Mouse (Mus musculus): Measurements from ENCODE around the gene Igfbp5. TPM values are rescaled to one million over a fixed set of nuclear protein-coding genes. Genes with fewer than 3 reads are reported as not detected.
A peak's percentile ranks its signal among the peaks of the same experiment; 100 is the strongest.

Igfbp5 gene
- polyA plus RNA-seq, 1 experiment from 2014 or later: 141 TPM

DNA sequence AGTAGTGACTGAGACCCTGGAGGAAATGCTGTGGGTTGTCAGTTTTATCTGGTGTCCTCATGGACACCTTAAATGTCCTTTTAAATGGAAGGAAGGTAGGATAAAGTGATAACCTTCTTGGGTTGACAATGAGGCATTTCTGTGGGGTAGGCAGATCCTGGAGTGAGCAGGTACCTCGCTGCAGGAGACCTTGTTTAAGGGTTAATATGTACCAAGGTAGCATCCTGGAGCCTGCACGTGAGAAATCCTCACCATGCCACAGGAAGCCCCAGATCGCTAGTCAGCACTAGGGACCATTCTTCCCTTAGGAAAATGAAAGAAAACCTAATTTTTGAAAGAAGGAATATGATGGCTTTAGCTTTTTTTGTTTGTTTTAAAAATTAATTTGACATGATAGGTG, 1.0 kb upstream of the Igfbp5 start:
- H3K27ac ChIP-seq: peak overlapping the region; percentile 94; the same call in 1 of the 2 replicates
- peaks cover 63% of the 10 kb centered on the region for H3K4me1 ChIP-seq

DNA sequence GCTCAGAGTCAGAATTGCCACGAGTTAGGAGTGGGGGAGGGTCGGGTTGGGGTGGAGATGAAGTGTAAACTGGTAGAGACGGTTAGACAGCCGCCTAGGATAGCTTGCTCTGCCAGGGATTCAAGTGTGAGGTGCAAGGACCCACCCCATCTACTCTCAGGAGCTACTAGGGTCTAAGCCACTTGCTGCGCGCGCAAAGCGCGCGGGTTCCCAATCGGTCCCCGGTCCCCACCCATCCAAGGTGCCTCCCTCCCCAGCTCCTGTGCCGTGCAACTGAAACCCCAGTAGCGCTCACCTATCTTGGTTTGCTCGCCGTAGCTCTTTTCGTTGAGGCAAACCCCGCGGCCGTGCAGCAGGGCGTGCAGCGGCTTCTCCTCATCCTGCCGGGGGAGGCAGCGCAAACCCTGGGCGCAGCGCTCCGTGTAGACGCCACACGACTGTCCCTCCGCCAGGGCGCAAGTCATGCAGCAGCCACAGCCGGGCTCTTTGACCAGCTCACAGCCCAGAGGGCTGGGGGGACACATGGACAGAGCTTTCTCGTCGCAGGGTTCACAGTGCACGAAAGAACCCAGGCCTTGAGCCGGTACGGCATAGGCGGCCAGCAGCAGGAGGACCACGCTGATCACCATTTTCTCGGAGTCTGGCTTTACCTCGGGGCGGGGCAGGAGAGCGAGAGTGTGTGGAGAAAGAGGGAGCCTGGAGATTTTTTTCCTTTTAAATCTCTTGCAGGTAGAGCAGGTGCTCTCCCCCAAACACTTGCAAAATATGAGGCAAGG, 985 bp downstream of the Igfbp5 start:
- no peaks in the 10 kb centered on the region for H3K36me3 ChIP-seq
- no peaks in the 10 kb centered on the region for H3K9me3 ChIP-seq
- H3K9ac ChIP-seq: peak overlapping the region; percentile 94
- H3K4me3 ChIP-seq: peak overlapping the region; percentile 73
- peaks cover 75% of the 10 kb centered on the region for H3K4me1 ChIP-seq
- no peak for ATAC-seq (ENCODE audit: insufficient number of reproducible peaks, insufficient read depth, low FRiP score, low TSS enrichment, low read depth)
- peak overlapping the region; percentile 94 for H3K27ac ChIP-seq
- H3K4me2 ChIP-seq: peak overlapping the region; percentile 85
- under 1% methylated on average over 43 of the region's 43 CpGs for WGBS
- H3K27me3 ChIP-seq: peaks cover 24% of the 10 kb centered on the region

More for the DNA sequence above, 1.0 kb upstream of the Igfbp5 start:
- Histone ChIP-seq H3K9ac (0 out of 2 replicates have a peak overlapping the region, but pooled peaks have one; percentile 94), H3K9me3 (no peaks in the 10 kb centered on the region), H3K27me3 (peaks cover 24% of the 10 kb centered on the region), H3K4me3 (peak overlapping the region; percentile 73; the same call in 1 of the 2 replicates), H3K36me3 (no peaks in the 10 kb centered on the region), H3K4me2 (peak overlapping the region; percentile 85)
- WGBS: 2% methylated on average over 3 of the region's 3 CpGs
- ATAC-seq (ENCODE audit: insufficient number of reproducible peaks, insufficient read depth, low FRiP score, low TSS enrichment, low read depth): no peak

DNA sequence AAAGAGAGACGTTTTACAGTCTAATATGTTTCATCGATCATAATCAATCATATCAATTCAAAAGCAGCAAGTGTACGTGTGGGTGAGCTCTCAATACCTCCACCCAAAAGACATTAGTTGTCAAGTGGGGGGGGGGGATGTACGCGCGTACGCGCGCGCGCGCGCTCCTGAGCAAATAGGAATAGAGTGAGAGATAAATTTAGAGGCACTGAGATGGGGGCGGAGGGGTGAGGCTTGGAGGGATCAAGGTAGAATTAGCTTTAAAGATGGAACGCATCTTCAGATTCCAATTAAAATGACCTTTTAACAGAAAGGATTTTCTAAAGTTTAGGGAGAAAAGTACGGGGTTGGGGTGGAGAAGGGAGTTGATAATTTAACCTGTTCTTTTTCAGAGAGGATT, 1.6 kb downstream of the Igfbp5 start:
- under 1% methylated on average over 16 of the region's 16 CpGs for WGBS
- peaks cover 75% of the 10 kb centered on the region for H3K4me1 ChIP-seq

DNA sequence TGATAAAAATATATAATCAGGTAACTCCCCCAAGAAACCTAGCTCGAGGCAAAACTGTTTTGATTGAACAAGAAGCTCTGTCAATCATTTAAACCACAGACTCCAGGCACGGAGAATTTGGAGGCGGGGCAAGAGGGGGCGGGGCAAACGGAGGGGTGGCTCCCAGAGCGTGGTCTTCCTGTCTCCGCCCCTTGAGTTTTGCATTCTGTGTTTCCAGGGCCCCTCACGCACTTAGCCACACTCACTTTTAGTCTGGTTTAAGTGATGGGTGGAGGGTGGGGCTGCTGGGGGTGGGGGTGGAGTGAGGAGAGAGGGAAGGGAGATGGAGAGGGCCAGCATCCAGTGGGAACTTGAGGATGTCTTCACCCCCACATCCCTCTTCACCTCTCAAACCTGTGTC, 2.2 kb downstream of the Igfbp5 start:
- Histone ChIP-seq H3K9me3 (no peaks in the 10 kb centered on the region), H3K36me3 (peaks cover 6% of the 10 kb centered on the region; the same call in 1 of the 2 replicates), H3K9ac (peak overlapping the region; percentile 94; the same call in 1 of the 2 replicates), H3K27ac (peak overlapping the region; percentile 94), H3K27me3 (peaks cover 24% of the 10 kb centered on the region), H3K4me2 (peak overlapping the region; percentile 85), H3K4me3 (peak overlapping the region; percentile 73), H3K4me1 (peaks cover 72% of the 10 kb centered on the region)
- ATAC-seq (ENCODE audit: insufficient number of reproducible peaks, insufficient read depth, low FRiP score, low TSS enrichment, low read depth): 0 out of 2 replicates have a peak, but pooled peaks have one; percentile 54
- 0% methylated on average over 8 of the region's 8 CpGs for WGBS

More for the DNA sequence above, 1.6 kb downstream of the Igfbp5 start:
- 0 out of 2 replicates have a peak, but pooled peaks cover 5% of the 10 kb centered on the region for H3K36me3 ChIP-seq
- peak overlapping the region; percentile 73 for H3K4me3 ChIP-seq
- no peaks in the 10 kb centered on the region for H3K9me3 ChIP-seq
- peak overlapping the region; percentile 94 for H3K9ac ChIP-seq
- peak overlapping the region; percentile 85 for H3K4me2 ChIP-seq
- no peak for ATAC-seq (ENCODE audit: insufficient number of reproducible peaks, insufficient read depth, low FRiP score, low TSS enrichment, low read depth)
- H3K27ac ChIP-seq: peak overlapping the region; percentile 94
- H3K27me3 ChIP-seq: peaks cover 24% of the 10 kb centered on the region

DNA sequence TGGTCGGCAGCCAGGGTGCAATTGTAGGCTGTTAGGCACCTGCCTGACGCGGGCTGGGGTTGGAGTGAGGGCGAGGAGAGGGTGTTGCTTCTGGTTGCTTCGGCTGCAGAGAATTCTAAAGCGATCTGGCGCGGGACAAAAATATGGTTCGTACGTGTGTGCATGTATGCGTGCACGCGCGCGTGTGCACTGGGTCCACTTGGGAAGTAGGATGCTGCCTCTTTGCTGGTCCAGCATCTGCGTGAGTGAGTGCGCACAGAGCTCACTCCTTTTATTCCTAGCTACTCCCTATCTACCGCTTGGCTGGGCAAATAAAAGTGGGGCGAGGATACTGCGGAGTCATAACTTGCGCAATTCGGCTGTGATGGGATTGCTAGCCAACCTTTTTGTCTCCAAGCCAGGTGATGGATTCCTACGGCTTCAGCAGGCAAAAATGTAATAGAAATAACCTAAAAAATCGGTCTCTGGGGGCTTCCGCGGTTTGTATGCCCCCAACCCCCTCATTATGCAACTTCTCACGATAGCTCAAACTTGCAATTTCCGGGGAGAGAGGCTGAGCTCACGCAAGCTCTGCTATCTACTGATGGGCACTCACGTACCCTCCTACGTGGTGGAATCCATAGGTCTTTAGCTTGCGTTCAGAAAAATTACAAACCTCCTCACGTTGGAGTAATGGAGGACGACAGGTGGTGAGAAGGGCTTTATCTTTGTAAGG, 2.8 kb downstream of the Igfbp5 start:
- WGBS: under 1% methylated on average over 34 of the region's 34 CpGs
- Histone ChIP-seq H3K9me3 (no peaks in the 10 kb centered on the region), H3K4me3 (peak overlapping the region; percentile 73), H3K27me3 (peaks cover 24% of the 10 kb centered on the region), H3K9ac (peak overlapping the region; percentile 66), H3K4me2 (peak overlapping the region; percentile 85), H3K27ac (peak overlapping the region; percentile 75), H3K4me1 (peaks cover 75% of the 10 kb centered on the region), H3K36me3 (peaks cover 10% of the 10 kb centered on the region)
- no peak for ATAC-seq (ENCODE audit: insufficient number of reproducible peaks, insufficient read depth, low FRiP score, low TSS enrichment, low read depth)

DNA sequence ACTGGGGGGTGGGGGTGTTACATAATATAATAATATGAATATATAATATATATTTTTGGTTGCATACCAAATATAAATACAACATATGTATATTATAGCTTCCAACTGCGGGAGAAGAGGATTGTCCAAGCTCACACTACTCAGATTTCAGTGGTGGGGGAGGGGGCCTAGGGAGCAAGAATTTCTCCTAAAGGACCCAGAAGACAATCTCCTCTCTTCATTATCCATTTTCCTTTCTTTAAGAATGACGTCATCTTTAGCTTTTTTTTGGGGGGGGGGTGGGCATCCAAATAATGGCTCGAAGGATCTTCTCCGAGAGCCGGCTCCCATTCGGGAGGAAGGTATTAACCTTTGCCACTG, 3.4 kb downstream of the Igfbp5 start:
- Histone ChIP-seq H3K4me3 (peak overlapping the region; percentile 73), H3K4me2 (peak overlapping the region; percentile 85), H3K4me1 (peaks cover 75% of the 10 kb centered on the region), H3K27ac (peak overlapping the region; percentile 75), H3K9me3 (no peaks in the 10 kb centered on the region), H3K36me3 (peaks cover 15% of the 10 kb centered on the region), H3K27me3 (peaks cover 24% of the 10 kb centered on the region), H3K9ac (peak overlapping the region; percentile 66)
- ATAC-seq (ENCODE audit: insufficient number of reproducible peaks, insufficient read depth, low FRiP score, low TSS enrichment, low read depth): no peak
- WGBS: 1% methylated on average over 6 of the region's 6 CpGs

DNA sequence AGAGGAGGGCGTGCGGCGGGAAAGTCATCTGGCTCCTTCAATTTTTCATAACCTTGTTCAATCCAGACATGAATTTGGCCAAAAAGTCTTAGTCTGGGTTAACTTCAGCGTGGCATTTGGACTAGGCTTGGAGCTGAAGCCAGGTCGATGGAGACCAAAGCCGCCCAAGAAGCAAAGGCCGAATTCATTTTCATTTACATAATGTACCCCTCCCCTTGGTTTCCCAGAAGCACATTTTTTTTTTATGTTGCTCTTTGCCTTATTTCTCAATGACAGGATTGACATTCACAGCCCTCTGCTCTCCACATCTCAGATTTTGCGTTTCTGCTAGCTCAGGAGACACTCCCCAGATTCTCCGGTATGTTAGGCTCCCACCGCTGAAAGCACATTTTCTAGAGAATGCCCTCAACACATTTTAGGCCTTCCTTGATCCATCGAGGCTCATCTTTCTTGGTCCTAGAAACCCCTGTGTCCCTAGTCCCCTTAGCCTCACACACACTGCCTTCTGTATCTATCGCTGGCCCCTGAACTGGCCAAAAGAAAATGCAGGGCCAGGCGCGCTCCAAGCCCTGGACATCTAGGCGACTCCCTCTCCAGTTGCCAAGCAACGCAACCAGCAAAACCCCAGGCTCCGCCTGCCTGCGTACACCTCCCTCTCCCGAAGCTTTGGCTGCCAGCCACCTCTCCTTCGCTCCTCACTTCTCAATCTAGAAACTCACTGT, 3.9 kb downstream of the Igfbp5 start:
- WGBS: under 1% methylated on average over 20 of the region's 20 CpGs
- Histone ChIP-seq H3K4me1 (peaks cover 76% of the 10 kb centered on the region), H3K4me2 (peak overlapping the region; percentile 85), H3K4me3 (peak overlapping the region; percentile 73), H3K36me3 (peaks cover 18% of the 10 kb centered on the region), H3K27me3 (peaks cover 24% of the 10 kb centered on the region), H3K9ac (peak overlapping the region; percentile 66), H3K9me3 (no peaks in the 10 kb centered on the region), H3K27ac (peak overlapping the region; percentile 75; the same call in 1 of the 2 replicates)
- ATAC-seq (ENCODE audit: insufficient number of reproducible peaks, insufficient read depth, low FRiP score, low TSS enrichment, low read depth): no peak

DNA sequence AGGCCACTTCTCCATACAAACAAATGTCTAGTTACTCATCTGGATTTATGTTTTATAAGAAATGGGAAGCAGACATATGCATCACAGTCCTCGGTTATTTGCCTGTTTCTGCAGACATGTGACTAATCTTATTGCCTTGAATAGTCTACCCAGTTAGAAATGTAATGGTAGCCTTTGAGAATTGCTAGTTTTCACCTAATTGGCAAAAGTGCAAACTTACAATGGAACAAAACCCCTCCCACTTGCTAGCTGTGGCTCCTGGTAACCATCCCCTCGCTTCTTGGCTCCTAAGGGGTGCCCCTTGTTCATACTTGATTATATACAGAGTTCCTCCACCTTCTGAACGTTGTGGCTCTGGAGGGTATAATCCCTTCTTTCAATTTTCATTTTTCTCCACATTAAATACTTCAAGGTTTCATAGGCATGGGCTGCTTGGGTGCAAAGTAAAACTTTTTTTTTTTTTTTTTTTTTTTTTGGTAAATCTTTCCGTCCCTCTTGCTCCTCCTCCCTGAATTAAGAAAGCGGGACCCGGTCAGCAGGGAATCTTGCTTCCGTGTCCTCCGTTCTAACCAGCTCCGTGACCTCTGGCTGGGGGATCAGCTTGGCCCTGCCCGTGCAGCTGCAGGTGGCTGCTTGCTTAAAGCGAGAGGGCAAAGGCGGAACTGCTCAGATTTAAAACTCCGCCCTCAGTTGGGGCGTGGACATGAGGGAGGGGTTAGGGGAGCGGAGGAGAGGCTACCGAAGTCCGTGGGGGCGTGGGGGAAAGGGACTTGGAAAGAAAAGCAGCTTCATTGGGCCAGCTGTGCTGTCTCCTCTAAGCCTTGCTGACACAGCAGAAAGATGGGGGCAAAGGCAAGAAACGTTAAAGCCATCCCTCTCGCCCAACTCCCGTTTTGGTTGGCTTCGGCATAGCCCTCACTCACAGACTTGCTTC, 4.7 kb downstream of the Igfbp5 start:
- 4% methylated on average over 22 of the region's 22 CpGs for WGBS

DNA sequence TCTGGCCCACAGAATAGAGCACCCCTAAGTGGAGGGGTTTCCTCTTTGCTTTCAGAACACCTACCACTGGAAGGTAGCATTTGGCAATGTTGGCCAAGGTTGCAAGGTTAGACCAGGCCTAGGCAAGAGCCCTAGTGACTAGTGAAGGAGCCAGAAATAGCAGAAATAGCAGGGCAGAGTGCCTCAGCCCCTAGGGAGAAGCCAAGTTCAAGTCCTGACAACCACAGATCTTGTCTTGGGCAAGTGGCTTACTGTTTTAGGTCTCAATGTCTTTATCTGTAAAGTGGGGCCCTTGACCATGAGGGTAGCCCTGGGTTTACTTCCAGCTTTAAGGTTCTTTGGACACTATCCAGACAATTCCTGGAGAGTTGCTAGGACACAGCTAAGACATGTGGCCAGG, 5.4 kb downstream of the Igfbp5 start:
- H3K9ac ChIP-seq: no peak overlapping the region
- H3K9me3 ChIP-seq: no peaks in the 10 kb centered on the region
- peaks cover 69% of the 10 kb centered on the region for H3K4me1 ChIP-seq
- peaks cover 25% of the 10 kb centered on the region for H3K36me3 ChIP-seq
- H3K27me3 ChIP-seq: peaks cover 22% of the 10 kb centered on the region
- no peak overlapping the region for H3K27ac ChIP-seq
- 0 out of 2 replicates have a peak overlapping the region, but pooled peaks have one; percentile 73 for H3K4me3 ChIP-seq
- ATAC-seq (ENCODE audit: insufficient number of reproducible peaks, insufficient read depth, low FRiP score, low TSS enrichment, low read depth): no peak
- peak overlapping the region; percentile 85 for H3K4me2 ChIP-seq

More for the DNA sequence above, 4.7 kb downstream of the Igfbp5 start:
- no peak overlapping the region for H3K27ac ChIP-seq
- peak overlapping the region; percentile 85 for H3K4me2 ChIP-seq
- H3K9me3 ChIP-seq: no peaks in the 10 kb centered on the region
- peaks cover 24% of the 10 kb centered on the region for H3K27me3 ChIP-seq
- H3K4me3 ChIP-seq: peak overlapping the region; percentile 73
- peak; percentile 32; the same call in 1 of the 2 replicates for ATAC-seq (ENCODE audit: insufficient number of reproducible peaks, insufficient read depth, low FRiP score, low TSS enrichment, low read depth)
- H3K9ac ChIP-seq: peak overlapping the region; percentile 66
- H3K4me1 ChIP-seq: peaks cover 74% of the 10 kb centered on the region
- peaks cover 18% of the 10 kb centered on the region for H3K36me3 ChIP-seq

DNA sequence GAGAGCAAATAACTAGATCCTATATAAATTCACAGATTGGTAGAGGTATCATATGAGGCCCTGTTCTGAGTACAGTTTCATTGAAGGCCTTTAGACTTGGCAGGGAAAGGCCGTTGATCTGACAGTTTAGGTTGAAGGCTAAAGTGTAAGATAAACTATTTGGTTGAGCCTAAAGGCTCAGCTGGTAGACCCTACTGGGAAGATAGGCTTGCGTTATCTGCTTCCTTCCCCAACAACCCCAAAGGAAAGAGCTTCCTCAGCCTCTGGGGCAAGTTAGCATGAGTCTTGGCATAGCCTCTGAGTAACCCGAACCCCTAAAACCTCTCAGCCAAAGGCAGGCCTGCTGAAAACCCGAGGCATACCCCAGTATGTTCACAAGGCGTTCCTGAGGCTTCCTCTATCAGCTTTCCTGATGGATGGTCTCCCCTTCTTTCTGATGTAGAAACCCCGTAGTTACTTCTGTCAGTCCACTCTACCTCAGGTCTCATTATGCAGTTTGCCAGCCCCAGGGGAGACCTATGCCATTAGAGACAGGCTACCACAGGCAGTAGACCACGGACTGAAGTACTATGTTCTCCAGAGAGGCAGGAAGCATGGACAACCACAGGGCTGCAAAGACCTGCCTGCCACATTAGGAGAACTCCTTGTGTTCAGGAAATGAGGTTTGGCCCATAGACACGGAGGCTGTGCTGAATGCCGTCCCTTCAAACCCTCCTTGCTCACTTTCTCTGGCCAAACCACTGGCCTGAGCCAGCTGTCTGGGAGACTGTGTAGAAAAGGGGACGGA, 6.1 kb downstream of the Igfbp5 start:
- Histone ChIP-seq H3K4me3 (no peak overlapping the region), H3K4me2 (peak overlapping the region; percentile 85; the same call in 1 of the 2 replicates), H3K9me3 (no peaks in the 10 kb centered on the region), H3K27ac (peak overlapping the region; percentile 17; the same call in 1 of the 2 replicates), H3K4me1 (peaks cover 63% of the 10 kb centered on the region), H3K9ac (no peak overlapping the region), H3K27me3 (peaks cover 20% of the 10 kb centered on the region), H3K36me3 (peaks cover 31% of the 10 kb centered on the region)
- ATAC-seq (ENCODE audit: insufficient number of reproducible peaks, insufficient read depth, low FRiP score, low TSS enrichment, low read depth): no peak
- WGBS: 68% methylated on average over 10 of the region's 10 CpGs
